Mouse (Mus musculus): ENCODE measurements around the gene Paqr6. TPM values are rescaled to one million over a fixed set of nuclear protein-coding genes. Genes with fewer than 3 reads are reported as not detected.

The Paqr6 gene
- not detected for polyA plus RNA-seq (2017; shearing (Covaris generic))

DNA sequence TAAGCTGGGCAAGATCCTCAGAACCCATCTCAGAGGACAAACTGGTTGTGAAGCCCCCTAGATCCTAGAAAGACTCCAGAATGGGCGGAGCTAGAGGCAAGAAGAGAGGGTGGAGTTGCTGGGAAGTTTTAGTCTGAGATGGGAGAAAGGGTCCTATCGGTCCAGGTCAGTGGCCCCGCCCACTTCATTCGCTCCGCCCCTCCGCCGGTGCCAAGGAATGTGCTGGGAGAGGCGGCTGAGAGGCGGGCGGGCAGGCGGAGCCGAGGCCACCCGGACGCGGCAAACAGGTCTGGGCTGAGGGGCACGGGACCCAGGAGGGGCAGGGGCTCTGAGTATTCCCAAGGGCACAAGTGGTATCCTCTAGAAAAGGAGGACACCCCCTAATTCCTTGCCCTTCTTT is at the start of gene Paqr6:
Gene Paqr6, plus strand, starts transcription at position 248 of the 400 bp plus-strand sequence.

DNA sequence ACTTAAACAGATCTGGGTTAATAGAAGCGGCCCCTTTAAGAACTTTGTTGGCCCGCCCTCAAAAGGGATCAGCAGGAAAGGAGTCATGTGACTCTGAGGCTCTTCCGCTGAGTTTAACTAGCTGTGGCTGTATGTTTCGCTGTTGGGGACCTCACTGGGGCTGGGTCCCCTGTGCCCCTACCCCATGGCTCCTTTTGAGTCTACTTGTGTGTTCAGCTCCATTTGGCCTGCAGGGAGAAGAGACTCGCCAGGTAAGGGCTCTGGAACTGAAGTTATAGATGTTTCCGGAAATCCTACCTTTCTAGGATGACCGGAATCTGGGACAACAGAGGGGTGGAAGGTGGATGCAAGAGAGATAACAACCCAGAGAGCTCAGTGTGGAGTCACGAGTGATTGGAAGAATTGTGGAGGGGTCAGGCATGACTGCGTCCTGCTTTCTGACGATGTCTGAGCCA is 39.4 kb upstream of the Paqr6 start, which contains the start of gene Glmp:
Gene Glmp, plus strand, starts transcription at position 73 of the 455 bp plus-strand sequence.

DNA sequence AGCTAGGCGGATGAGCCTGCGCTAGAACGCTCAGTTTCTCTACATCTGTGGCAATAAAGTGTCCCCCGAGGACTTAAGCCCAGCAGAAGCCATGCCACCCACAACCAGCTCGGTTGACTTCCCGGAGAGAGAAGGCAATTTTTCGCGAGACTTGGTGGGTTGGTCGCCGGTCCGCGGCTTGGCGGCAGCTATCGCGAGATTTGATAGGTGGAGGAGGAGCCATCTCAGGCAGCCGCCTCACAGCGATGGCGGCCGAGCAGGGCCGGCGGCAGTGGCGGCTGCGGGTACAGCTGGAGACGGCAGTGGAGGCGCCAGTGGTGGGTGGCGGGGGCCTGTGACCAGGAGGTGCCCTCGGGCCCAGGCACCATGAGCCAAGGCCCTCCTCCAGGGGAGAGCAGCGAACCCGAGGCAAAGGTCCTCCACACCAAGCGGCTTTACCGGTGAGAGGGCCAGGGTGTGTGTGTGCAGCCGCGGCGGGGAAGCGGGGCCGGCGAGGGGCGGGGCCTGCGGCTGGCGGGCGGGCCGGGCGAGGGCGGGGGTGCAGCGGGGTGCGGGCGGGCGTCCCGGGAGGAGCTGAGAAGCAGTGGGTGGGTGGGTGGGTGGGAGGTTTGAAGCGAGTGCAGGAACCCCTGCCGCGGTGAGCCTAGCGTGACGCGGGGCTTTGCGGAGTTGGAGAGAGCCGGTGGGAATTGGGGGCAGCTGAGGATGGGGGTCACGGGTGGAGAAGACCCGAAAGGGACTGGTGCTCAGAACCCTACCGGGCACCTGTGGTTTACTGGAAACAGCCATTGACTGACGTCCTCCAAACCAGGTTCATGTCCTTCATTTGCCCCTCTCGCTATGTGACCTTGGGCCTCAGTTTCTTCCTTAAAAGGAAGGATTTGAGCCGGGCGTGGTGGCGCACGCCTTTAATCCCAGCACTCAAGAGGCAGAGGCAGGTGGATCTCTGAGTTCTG is 28.0 kb upstream of the Paqr6 start, which contains the start of the genes Tmem79 and Smg5:
Gene Tmem79, minus strand, starts transcription at position 91 of the 956 bp plus-strand sequence.
Gene Smg5, plus strand, starts transcription at position 203 of the 956 bp plus-strand sequence.

DNA sequence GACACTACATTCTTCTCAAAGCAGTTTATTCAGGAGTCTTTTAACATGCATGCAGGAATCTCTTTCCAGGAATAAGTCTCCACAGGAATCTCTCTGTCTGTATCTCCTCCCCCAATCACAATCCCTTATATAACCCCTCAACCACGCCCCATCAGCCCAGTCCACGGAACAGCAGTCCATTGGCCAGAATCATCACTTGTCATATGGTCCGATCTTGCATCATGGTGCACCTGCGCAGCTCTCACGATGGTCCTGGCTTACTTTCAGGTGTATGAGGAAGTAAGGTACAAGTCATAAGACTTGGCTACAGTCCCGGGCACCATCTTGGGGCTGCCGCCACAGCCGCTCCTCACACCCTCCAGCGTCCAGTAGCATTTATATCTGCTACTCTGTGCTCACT is 8.3 kb downstream of the Paqr6 start, which contains the start of gene Bglap3:
Gene Bglap3, minus strand, starts transcription at position 101 of the 400 bp plus-strand sequence.

DNA sequence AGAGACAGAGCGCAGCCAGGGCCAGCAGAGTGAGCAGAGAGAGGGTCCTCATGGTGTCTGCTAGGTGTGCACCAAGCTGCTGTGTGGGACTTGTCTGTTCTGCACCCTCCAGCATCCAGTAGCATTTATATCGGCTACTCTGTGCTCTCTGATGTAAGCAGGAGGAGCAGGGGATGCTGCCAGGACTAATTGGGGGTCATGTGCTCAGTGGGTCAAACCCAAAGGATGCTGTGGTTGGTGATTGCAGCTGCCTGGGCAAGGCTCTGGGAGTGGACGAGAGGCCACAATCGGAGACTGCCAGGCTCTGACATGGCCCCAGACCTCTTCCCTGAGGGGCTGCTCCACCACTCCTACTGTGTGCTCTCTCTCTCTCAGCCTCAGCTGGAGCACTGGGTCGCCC is 14.2 kb downstream of the Paqr6 start, which contains the start of gene Bglap2:
Gene Bglap2, minus strand, starts transcription at position 101 of the 400 bp plus-strand sequence.

DNA sequence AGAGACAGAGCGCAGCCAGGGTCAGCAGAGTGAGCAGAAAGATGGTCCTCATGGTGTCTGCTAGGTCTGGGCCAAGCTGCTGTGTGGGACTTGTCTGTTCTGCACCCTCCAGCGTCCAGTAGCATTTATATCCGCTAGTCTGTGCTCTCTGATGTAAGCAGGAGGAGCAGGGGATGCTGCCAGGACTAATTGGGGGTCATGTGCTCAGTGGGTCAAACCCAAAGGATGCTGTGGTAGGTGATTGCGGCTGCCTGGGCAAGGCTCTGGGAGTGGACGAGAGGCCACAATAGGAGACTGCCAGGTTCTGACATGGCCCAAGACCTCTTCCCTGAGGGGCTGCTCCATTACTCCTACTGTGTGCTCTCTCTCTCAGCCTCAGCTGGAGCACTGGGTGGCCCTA is 20.0 kb downstream of the Paqr6 start, which contains the start of gene Bglap:
Gene Bglap, minus strand, starts transcription at position 101 of the 400 bp plus-strand sequence.

DNA sequence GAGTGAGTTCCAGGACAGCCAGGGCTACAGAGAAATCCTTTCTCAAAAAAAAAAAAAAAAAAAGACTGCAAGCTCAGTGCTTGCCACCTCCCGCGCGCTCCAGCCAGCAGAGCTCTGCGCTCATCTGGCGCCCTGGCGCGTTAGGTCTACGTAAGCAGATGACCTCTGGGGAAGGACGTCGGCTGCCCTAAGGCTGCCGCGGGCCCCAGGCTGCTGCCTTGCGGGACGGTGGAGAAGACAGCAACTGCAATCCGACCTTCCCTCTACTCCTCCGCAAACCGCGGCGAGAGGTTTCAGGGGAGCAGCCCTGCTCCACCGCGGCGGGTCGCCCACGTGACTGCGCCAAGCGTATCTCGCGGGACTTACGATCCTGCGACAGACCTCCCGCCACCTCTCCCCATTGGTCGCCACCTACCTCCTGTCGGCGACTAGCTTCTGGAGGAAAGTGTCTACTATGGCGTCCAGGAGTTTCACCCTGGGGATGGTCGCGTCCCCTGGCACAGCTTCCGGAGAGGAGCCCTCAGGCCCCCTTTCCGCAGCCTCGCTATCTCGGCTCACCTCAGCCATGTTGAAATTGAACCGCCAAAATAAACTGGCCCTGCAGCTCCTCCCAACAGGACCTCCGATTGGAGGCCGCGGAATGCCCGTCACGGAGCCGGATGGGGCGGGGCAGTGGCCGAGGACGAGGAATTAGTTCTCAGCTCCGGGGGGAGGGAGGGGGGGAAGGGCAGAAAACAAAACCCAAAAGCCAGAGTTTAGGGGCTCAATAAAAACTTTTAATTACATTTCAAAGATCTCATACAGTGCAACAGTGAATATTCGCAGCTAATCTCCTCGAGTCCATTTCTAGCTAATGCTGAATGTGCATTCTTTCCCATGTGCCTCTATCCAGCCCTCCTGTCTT is 45.6 kb downstream of the Paqr6 start, which contains the start of gene Pmf1:
Gene Pmf1, minus strand, starts transcription at position 591 of the 904 bp plus-strand sequence.

Other genes with a start within 250 kb of the Paqr6 start
- gene Mef2d, start 222.2 kb upstream of the Paqr6 start, polyA plus RNA-seq (2017; shearing (Covaris generic)), result 10 to 100 TPM; 71.6 to 97.8 TPM
- under 1 TPM; 0.12 to 0.17 TPM for gene Rhbg, start 109.9 kb upstream of the Paqr6 start, polyA plus RNA-seq (2017; shearing (Covaris generic))
- gene Gm38392, start 77.4 kb upstream of the Paqr6 start, polyA plus RNA-seq (2017; shearing (Covaris generic)), result not detected
- gene Tsacc, start 67.6 kb upstream of the Paqr6 start, polyA plus RNA-seq (2017; shearing (Covaris generic)), result 1 to 10 TPM; 4.3 to 6.7 TPM
- gene Cct3, start 67.5 kb upstream of the Paqr6 start, polyA plus RNA-seq (2017; shearing (Covaris generic)), result 100 to 1,000 TPM; 267 to 334 TPM
- 100 to 1,000 TPM; 268 to 447 TPM for gene Glmp, start 39.6 kb upstream of the Paqr6 start, polyA plus RNA-seq (2017; shearing (Covaris generic))
- 1 to 10 TPM in 1 of 2 experiments, under 1 TPM in 1; 0.76 to 1.9 TPM for gene Tmem79, start 28.4 kb upstream of the Paqr6 start, polyA plus RNA-seq (2017; shearing (Covaris generic))
- gene Smg5, start 28.3 kb upstream of the Paqr6 start, polyA plus RNA-seq (2017; shearing (Covaris generic)), result 10 to 100 TPM; 43.8 to 45.7 TPM
- gene Bglap3, start 8.2 kb downstream of the Paqr6 start, polyA plus RNA-seq (2017; shearing (Covaris generic)), result not detected
- not detected for gene Bglap2, start 14.1 kb downstream of the Paqr6 start, polyA plus RNA-seq (2017; shearing (Covaris generic))
- not detected for gene Bglap, start 19.9 kb downstream of the Paqr6 start, polyA plus RNA-seq (2017; shearing (Covaris generic))
- gene Pmf1, start 45.7 kb downstream of the Paqr6 start, polyA plus RNA-seq (2017; shearing (Covaris generic)), result 10 to 100 TPM; 39.3 to 53.6 TPM
- 10 to 100 TPM; 12.4 to 16.7 TPM for gene Slc25a44, start 60.6 kb downstream of the Paqr6 start, polyA plus RNA-seq (2017; shearing (Covaris generic))
- 100 to 1,000 TPM in 1 of 2 experiments, 10 to 100 TPM in 1; 42.2 to 122 TPM for gene Sema4a, start 96.6 kb downstream of the Paqr6 start, polyA plus RNA-seq (2017; shearing (Covaris generic))
- gene Lmna, start 145.4 kb downstream of the Paqr6 start, polyA plus RNA-seq (2017; shearing (Covaris generic)), result 10 to 100 TPM in 1 of 2 experiments, 1 to 10 TPM in 1; 7.7 to 30.9 TPM
- gene Mex3a, start 167.8 kb downstream of the Paqr6 start, polyA plus RNA-seq (2017; shearing (Covaris generic)), result under 1 TPM; 0.21 to 0.33 TPM
- gene Rab25, start 183.7 kb downstream of the Paqr6 start, polyA plus RNA-seq (2017; shearing (Covaris generic)), result under 1 TPM in 1 of 2 experiments, not detected in 1; 0.66 TPM
- gene Lamtor2, start 188.5 kb downstream of the Paqr6 start, polyA plus RNA-seq (2017; shearing (Covaris generic)), result 100 to 1,000 TPM; 165 to 189 TPM
- 10 to 100 TPM; 35.4 to 39.3 TPM for gene Ubqln4, start 189.2 kb downstream of the Paqr6 start, polyA plus RNA-seq (2017; shearing (Covaris generic))
- 100 to 1,000 TPM; 137 to 153 TPM for gene Ssr2, start 211.3 kb downstream of the Paqr6 start, polyA plus RNA-seq (2017; shearing (Covaris generic))
- gene Arhgef2, start 241.4 kb downstream of the Paqr6 start, polyA plus RNA-seq (2017; shearing (Covaris generic)), result 100 to 1,000 TPM; 132 to 145 TPM

Data from activated CD4-positive, CD25-positive, alpha-beta regulatory T cell (primary cell).